Mouse (Mus musculus): ENCODE measurements around the gene Qtrt2. TPM values are rescaled to one million over a fixed set of nuclear protein-coding genes. Genes with fewer than 3 reads are reported as not detected.

The Qtrt2 gene
- polyA plus RNA-seq, 1 experiment, result not detected

DNA sequence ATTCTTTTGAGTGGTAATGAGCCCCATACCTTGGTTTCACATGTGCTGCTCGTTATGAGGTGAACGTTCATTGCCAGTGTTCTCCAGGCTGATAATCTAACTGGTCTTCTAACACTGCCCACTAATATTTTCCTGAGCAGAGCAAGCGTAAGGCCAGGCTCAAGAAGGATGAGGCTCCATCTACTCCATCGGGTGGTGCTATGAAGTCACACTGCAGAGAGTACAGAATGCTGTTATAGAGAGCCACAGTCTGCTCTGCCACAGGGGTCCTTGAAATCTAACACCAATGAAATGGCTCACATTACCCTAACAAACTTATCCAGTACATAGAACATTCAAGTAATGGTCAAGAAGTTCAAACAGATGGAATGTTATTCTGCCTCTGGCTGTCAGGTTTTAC, 31.4 kb upstream of the Qtrt2 start:
- Histone ChIP-seq H3K4me1 (0 out of 2 replicates have a peak, but pooled peaks cover 3% of the 10 kb centered on the region), H3K27me3 (replicated peaks) (no peaks in the 10 kb centered on the region), H3K36me3 (replicated peaks; ENCODE audit: low read length) (peaks cover 77% of the 10 kb centered on the region), H3K9me3 (no peaks in the 10 kb centered on the region), H3K4me3 (replicated peaks) (no peak overlapping the region)
- TF ChIP-seq GATA1 (IDR thresholded peaks at IDR 0.05; ENCODE audit: borderline replicate concordance, low read length) (no peak), FLI1 (IDR thresholded peaks at IDR 0.05; ENCODE audit: low read length) (no peak)

DNA sequence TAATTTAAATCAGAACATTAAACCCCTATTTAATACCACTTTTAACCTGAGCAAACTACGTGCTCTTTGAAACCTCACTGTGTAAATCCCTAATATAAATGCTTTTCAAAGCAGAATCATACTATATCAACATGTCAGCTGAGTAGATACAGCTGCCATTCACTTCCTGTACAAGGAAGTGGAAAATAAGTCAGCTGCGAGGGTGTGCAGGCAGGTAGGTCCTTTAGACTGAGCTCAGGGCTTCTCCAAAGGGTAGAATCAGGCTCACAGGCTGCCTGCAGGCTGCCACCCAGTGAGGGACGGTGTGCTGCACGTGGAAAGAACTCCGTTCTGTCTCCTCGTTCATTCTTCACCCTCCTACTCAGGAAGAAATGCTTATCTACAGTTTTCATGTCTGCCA, 28.3 kb upstream of the Qtrt2 start:
- Histone ChIP-seq H3K4me3 (replicated peaks) (no peak overlapping the region), H3K36me3 (replicated peaks; ENCODE audit: low read length) (peaks cover 71% of the 10 kb centered on the region), H3K9me3 (no peaks in the 10 kb centered on the region), H3K27me3 (replicated peaks) (no peaks in the 10 kb centered on the region), H3K4me1 (peaks cover 13% of the 10 kb centered on the region)
- TF ChIP-seq FLI1 (IDR thresholded peaks at IDR 0.05; ENCODE audit: low read length) (no peak), GATA1 (IDR thresholded peaks at IDR 0.05; ENCODE audit: borderline replicate concordance, low read length) (no peak)

DNA sequence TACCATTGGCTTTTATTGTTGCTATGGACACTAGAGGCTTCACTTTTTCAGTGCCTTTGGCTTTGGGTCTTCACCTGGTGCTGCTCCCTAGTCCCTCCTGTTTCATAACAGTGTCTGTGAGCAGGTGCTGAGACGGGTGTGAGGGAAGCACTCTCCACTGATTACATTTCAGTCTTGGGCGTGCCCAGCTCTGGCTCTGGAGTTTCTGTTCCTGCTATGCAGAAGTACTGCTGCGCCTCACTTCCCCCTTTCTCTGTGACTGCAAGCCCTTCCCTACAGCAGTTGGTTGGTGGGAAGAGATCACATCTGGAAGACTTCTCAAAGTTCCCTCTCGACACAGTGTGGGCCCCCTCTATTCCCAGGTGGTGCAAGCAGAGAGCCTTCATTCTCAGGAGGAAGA, 25.0 kb upstream of the Qtrt2 start:
- no peak for TF ChIP-seq GATA1 (IDR thresholded peaks at IDR 0.05; ENCODE audit: borderline replicate concordance, low read length)
- no peak for TF ChIP-seq FLI1 (IDR thresholded peaks at IDR 0.05; ENCODE audit: low read length)
- H3K4me3 ChIP-seq (replicated peaks), result no peak overlapping the region
- no peaks in the 10 kb centered on the region for H3K9me3 ChIP-seq
- no peaks in the 10 kb centered on the region for H3K27me3 ChIP-seq (replicated peaks)
- peaks cover 40% of the 10 kb centered on the region for H3K36me3 ChIP-seq (replicated peaks; ENCODE audit: low read length)
- peaks cover 13% of the 10 kb centered on the region for H3K4me1 ChIP-seq

DNA sequence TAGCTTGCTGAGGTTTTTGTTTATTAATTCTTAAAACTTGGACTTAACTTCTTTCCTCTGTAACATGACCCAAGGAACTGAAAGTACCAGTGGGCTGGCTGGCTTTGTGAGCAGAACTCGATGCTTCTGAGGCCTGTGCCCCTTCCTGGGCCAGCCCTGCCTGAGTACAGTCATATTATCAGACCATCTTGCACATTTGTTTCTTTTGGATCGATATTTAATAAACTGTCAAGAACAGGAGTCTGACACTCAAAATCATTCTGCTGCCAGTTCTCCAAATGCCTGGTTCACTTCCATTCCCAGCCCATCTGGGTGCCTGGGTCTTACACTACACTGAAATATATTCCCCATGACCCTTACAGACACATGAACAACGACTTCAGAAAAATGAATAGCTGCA, 19.3 kb upstream of the Qtrt2 start:
- Histone ChIP-seq H3K4me1 (peaks cover 7% of the 10 kb centered on the region), H3K4me3 (replicated peaks) (no peak overlapping the region), H3K9me3 (no peaks in the 10 kb centered on the region), H3K27me3 (replicated peaks) (no peaks in the 10 kb centered on the region), H3K36me3 (replicated peaks; ENCODE audit: low read length) (peaks cover 22% of the 10 kb centered on the region)
- no peak for TF ChIP-seq FLI1 (IDR thresholded peaks at IDR 0.05; ENCODE audit: low read length)
- no peak for TF ChIP-seq GATA1 (IDR thresholded peaks at IDR 0.05; ENCODE audit: borderline replicate concordance, low read length)

DNA sequence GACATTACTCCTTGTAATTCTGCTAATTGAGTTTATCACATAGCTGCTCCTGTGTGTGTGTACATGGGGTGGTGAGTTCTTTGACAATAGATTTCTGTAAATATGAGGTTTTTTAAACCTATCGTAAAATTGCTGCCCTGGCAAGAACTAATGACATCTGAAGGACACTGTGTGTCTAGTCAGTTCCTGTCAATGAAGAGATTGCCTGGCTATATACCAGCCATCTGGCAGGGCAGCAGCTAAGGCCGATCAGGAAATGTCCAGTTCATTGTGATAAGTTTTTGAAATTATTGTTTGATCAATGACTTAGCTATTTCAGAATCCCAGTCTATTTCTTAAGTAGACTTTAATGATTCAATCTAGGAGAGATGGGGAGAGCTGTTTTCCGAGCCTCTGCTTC, 18.7 kb upstream of the Qtrt2 start:
- Histone ChIP-seq H3K4me1 (peaks cover 4% of the 10 kb centered on the region), H3K9me3 (no peaks in the 10 kb centered on the region), H3K4me3 (replicated peaks) (no peak overlapping the region), H3K27me3 (replicated peaks) (no peaks in the 10 kb centered on the region), H3K36me3 (replicated peaks; ENCODE audit: low read length) (peaks cover 18% of the 10 kb centered on the region)
- TF ChIP-seq FLI1 (IDR thresholded peaks at IDR 0.05; ENCODE audit: low read length) (no peak), GATA1 (IDR thresholded peaks at IDR 0.05; ENCODE audit: borderline replicate concordance, low read length) (no peak)

DNA sequence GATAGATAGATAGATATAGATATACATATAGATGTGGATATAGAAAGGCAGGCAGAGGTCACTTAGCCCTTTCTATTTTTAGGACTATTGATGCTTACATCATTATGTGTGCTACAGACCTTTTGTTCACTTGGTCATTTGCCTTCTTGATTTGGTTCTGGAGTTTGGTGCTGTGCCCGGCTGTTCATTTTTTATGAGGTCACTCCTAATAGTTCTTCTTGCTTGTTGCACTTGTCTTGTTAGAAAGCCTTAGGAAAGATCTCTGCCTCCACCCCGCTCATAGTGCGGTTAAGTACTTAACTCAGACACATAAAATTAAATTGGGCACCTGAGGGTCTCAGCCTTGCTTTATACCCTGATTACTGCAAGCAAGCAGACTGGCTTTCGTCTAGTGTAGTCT, 14.2 kb upstream of the Qtrt2 start:
- Histone ChIP-seq H3K4me1 (no peaks in the 10 kb centered on the region), H3K4me3 (replicated peaks) (no peak overlapping the region), H3K9me3 (no peaks in the 10 kb centered on the region), H3K36me3 (replicated peaks; ENCODE audit: low read length) (peaks cover 24% of the 10 kb centered on the region), H3K27me3 (replicated peaks) (no peaks in the 10 kb centered on the region)
- TF ChIP-seq GATA1 (IDR thresholded peaks at IDR 0.05; ENCODE audit: borderline replicate concordance, low read length) (no peak), FLI1 (IDR thresholded peaks at IDR 0.05; ENCODE audit: low read length) (no peak)

DNA sequence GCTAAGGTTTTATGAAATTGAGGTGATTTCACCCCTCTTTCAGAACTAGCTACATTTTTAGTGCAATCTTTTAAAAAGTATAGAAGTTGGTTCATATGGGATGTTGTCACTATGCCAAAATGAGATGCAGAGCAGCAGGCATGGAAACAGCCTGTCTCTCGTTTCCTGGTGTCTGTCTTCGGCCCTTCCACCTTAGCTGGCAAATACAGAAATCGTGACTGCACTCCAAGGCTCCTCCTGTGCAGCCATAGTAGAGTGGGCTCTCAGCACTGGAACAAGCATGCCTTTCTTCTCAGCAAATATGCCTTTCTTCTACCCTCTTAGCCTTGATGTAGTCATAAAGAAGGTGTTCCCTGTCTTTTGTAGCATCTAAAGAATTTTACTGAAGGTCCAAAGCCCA, 9.3 kb upstream of the Qtrt2 start:
- Histone ChIP-seq H3K4me1 (no peaks in the 10 kb centered on the region), H3K9me3 (no peaks in the 10 kb centered on the region), H3K36me3 (replicated peaks; ENCODE audit: low read length) (peaks cover 20% of the 10 kb centered on the region), H3K4me3 (replicated peaks) (no peak overlapping the region), H3K27me3 (replicated peaks) (no peaks in the 10 kb centered on the region)
- TF ChIP-seq FLI1 (IDR thresholded peaks at IDR 0.05; ENCODE audit: low read length), result no peak
- no peak for TF ChIP-seq GATA1 (IDR thresholded peaks at IDR 0.05; ENCODE audit: borderline replicate concordance, low read length)

DNA sequence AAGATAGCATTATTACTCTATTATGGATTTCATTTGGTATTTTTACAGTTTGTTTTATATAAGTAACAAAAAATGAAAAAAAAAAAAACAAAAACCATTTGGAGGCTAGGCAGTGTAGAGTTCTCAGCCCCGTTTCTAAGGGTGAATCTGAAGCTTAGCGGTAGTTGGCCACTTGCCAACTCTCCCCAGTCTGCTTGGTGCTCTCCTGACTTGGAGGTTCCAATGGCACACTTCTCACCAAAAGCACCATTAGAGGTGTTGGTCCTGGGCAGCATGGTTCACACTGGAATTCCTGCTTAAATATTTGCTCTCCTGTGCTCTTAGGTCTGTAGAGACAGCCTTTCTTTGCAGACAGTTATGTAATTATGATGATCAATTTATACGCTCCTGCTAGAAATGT, 8.8 kb upstream of the Qtrt2 start:
- Histone ChIP-seq H3K4me3 (replicated peaks) (no peak overlapping the region), H3K4me1 (peaks cover 3% of the 10 kb centered on the region; the same call in 1 of the 2 replicates), H3K9me3 (no peaks in the 10 kb centered on the region), H3K27me3 (replicated peaks) (no peaks in the 10 kb centered on the region), H3K36me3 (replicated peaks; ENCODE audit: low read length) (peaks cover 20% of the 10 kb centered on the region)
- TF ChIP-seq GATA1 (IDR thresholded peaks at IDR 0.05; ENCODE audit: borderline replicate concordance, low read length) (no peak), FLI1 (IDR thresholded peaks at IDR 0.05; ENCODE audit: low read length) (no peak)

DNA sequence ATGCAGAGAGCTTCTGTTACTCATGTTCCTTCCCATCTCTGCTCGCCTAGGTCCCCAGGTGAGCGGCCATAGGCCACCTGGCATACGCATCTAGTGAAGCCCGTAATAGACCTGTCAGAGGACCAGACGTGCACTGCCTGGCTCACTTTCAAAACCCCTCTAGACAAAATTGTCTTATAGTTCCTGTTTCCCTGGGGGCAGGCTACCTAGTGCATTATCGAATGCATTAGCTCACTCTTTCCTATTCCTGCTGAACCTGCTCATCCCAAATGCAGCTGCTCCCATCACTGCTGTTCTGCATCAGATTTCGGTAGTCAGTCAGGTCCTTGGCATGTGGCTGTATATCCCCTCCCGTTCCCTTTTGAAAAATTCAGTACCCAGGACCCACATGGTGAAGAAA, 8.2 kb upstream of the Qtrt2 start:
- no peaks in the 10 kb centered on the region for H3K9me3 ChIP-seq
- H3K4me3 ChIP-seq (replicated peaks), result no peak overlapping the region
- peaks cover 20% of the 10 kb centered on the region for H3K36me3 ChIP-seq (replicated peaks; ENCODE audit: low read length)
- peaks cover 8% of the 10 kb centered on the region for H3K4me1 ChIP-seq
- no peaks in the 10 kb centered on the region for H3K27me3 ChIP-seq (replicated peaks)
- TF ChIP-seq FLI1 (IDR thresholded peaks at IDR 0.05; ENCODE audit: low read length) (no peak), GATA1 (IDR thresholded peaks at IDR 0.05; ENCODE audit: borderline replicate concordance, low read length) (no peak)

DNA sequence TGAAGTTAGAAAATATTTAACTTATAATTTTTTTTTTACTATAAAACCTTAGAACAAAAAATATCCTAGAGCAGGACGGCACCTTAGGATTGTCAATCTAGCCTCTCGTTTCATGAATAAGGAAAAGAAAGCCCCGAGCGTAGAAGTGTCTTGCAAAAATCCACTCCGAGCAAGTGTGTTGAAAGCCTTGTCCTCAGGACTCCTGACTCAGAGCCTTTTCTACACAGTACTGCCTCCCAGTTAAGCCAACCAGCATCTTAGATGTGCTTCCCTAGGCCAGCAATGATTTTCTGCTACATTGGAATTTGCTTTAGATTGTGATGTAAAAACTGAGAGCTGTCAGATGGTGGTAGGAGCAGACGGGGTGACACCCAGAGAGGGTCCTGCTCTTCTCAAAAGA, 6.4 kb upstream of the Qtrt2 start:
- no peaks in the 10 kb centered on the region for H3K27me3 ChIP-seq (replicated peaks)
- TF ChIP-seq GATA1 (IDR thresholded peaks at IDR 0.05; ENCODE audit: borderline replicate concordance, low read length) (no peak), FLI1 (IDR thresholded peaks at IDR 0.05; ENCODE audit: low read length) (no peak)
- H3K36me3 ChIP-seq (replicated peaks; ENCODE audit: low read length), result peaks cover 16% of the 10 kb centered on the region
- peaks cover 14% of the 10 kb centered on the region for H3K4me1 ChIP-seq
- H3K4me3 ChIP-seq (replicated peaks), result no peak overlapping the region
- H3K9me3 ChIP-seq, result no peaks in the 10 kb centered on the region

DNA sequence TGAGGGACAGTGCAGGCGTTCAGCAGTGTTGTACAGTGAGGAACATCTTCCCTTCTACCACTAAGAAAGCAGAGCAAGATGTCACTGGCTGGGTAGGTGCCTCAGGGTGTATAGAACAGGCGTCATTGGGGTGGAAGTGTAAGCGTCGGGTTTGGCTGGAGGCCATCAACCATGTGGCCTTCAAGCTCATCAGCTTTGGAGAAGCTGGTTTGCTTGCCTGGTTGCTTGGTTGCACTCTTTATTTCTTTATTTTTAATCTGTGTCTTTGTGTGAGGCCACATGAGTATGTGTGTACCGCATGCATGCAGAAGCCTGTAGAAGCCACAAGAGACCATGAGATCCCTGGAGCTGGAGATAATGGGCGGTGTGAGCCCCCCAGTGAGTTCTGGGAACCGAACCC, 5.7 kb upstream of the Qtrt2 start:
- H3K36me3 ChIP-seq (replicated peaks; ENCODE audit: low read length), result peaks cover 16% of the 10 kb centered on the region
- peaks cover 14% of the 10 kb centered on the region for H3K4me1 ChIP-seq
- H3K9me3 ChIP-seq, result no peaks in the 10 kb centered on the region
- no peaks in the 10 kb centered on the region for H3K27me3 ChIP-seq (replicated peaks)
- H3K4me3 ChIP-seq (replicated peaks), result no peak overlapping the region
- TF ChIP-seq GATA1 (IDR thresholded peaks at IDR 0.05; ENCODE audit: borderline replicate concordance, low read length), result no peak

Data from megakaryocyte, embryonic 14.5 days (primary cell).